Mouse (Mus musculus): ENCODE measurements around the gene Myrip. TPM values are rescaled to one million over a fixed set of nuclear protein-coding genes. Genes with fewer than 3 reads are reported as not detected.

Myrip gene
- total RNA-seq, 1 experiment from 2014 or later = not detected

DNA sequence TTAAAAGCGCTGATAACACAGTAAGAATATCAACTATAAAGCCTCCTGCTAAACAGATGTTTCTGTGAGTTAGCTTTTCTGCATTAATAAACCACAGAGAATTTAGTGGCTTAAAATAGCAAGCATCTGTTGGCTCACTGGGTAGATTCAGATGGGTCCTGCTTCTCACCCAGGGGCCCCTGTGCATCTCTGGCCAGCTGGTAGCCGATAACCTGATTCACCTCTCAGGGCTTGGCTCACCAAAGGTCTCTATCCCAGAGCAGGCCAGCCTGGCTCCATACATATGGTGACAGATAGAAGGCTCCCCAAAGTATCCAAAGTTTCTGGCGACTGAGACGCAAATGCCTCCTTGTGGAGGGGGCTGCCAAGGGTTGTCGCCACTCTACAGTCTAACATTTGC, 115.4 kb downstream of the Myrip start:
- ATAC-seq (replicated peaks in 1 of 2; ENCODE audit: insufficient read depth in 1 of 2, low FRiP score in 2 of 2, low TSS enrichment in 1 of 2, low read depth in 1 of 2, poor library complexity in 2 of 2, severe bottlenecking in 2 of 2) = no peak

DNA sequence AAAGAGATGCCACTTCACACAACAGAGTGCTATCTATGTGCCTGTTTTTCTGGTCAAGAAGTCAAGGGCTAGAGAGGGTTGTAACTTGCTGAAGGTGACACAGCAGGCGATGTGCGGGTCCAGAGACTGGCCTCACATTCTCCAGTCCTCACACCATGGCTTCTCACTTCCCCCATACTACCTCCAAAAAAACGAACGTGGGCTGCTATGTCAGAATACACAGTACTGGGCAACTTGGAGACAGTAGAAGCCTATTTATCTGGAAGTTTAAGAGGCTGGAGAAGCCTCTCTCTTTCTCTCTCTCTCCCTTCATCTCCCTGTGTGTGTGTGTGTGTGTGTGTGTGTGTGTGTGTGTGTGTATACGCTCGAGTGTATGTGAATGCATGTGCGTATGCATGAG, 117.3 kb downstream of the Myrip start:
- ATAC-seq (replicated peaks in 1 of 2; ENCODE audit: insufficient read depth in 1 of 2, low FRiP score in 2 of 2, low TSS enrichment in 1 of 2, low read depth in 1 of 2, poor library complexity in 2 of 2, severe bottlenecking in 2 of 2) = no peak

DNA sequence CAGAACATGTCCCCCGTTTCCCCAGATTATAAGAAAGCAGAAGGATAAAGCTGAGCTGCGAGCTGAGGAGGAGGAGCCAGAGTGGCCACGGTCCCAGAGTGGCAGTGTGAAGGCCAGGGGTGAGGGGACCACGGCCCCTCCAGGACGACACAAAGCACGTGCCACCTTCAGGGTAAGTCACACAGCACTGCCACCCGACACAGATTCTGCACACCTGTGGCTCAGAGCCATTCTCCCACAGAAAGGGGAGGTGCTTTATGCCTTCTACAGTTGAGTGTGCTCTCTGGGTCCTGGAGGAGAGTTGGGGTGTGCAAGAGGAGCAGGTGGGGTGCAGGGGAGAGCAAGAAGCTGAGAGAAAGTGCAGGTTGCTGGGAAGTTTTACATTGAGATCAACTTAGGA, 123.3 kb downstream of the Myrip start:
- no peak for ATAC-seq (replicated peaks in 1 of 2; ENCODE audit: insufficient read depth in 1 of 2, low FRiP score in 2 of 2, low TSS enrichment in 1 of 2, low read depth in 1 of 2, poor library complexity in 2 of 2, severe bottlenecking in 2 of 2)

- no peak; a peak in 2 of 4 replicates for ATAC-seq (replicated peaks in 1 of 2; ENCODE audit: insufficient read depth in 1 of 2, low FRiP score in 2 of 2, low TSS enrichment in 1 of 2, low read depth in 1 of 2, poor library complexity in 2 of 2, severe bottlenecking in 2 of 2)
These were observed 124.5 kb downstream of the Myrip start for GRCm38 (mm10) chr9:120425768-120426167.

- ATAC-seq (replicated peaks in 1 of 2; ENCODE audit: insufficient read depth in 1 of 2, low FRiP score in 2 of 2, low TSS enrichment in 1 of 2, low read depth in 1 of 2, poor library complexity in 2 of 2, severe bottlenecking in 2 of 2) = peak; percentile 37 to 38; a peak in 3 of 4 replicates
These were observed 126.9 kb downstream of the Myrip start for GRCm38 (mm10) chr9:120428181-120428580.

- ATAC-seq (replicated peaks in 1 of 2; ENCODE audit: insufficient read depth in 1 of 2, low FRiP score in 2 of 2, low TSS enrichment in 1 of 2, low read depth in 1 of 2, poor library complexity in 2 of 2, severe bottlenecking in 2 of 2) = peak; percentile 76 to 77
These were observed 132.4 kb downstream of the Myrip start for GRCm38 (mm10) chr9:120433747-120434146.

DNA sequence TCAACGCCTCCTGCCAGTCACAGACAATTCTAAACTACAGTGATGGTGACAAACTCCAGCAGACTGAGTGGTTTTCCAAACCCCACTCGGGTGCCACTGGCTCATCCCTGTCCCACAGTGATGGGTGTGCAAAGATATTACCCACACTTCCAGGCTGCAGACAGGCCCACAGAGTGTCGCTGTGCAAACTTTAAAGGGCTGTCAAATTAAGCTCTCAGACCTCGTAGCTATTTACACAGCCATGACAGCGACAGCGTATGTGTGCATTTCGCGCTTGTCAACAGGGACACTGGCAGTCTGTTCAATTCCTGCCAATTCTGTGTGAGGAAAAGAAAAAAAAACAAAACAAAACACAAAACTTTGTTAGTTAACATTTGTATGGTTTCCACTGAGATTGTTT, 134.5 kb downstream of the Myrip start:
- ATAC-seq (replicated peaks in 1 of 2; ENCODE audit: insufficient read depth in 1 of 2, low FRiP score in 2 of 2, low TSS enrichment in 1 of 2, low read depth in 1 of 2, poor library complexity in 2 of 2, severe bottlenecking in 2 of 2) = no peak

GRCm38 (mm10) chr9:120436854-120437253, 135.5 kb downstream of the Myrip start:
- no peak for ATAC-seq (replicated peaks in 1 of 2; ENCODE audit: insufficient read depth in 1 of 2, low FRiP score in 2 of 2, low TSS enrichment in 1 of 2, low read depth in 1 of 2, poor library complexity in 2 of 2, severe bottlenecking in 2 of 2)

- ATAC-seq (replicated peaks in 1 of 2; ENCODE audit: insufficient read depth in 1 of 2, low FRiP score in 2 of 2, low TSS enrichment in 1 of 2, low read depth in 1 of 2, poor library complexity in 2 of 2, severe bottlenecking in 2 of 2) = no peak
These were observed 136.1 kb downstream of the Myrip start for GRCm38 (mm10) chr9:120437266-120437876.

DNA sequence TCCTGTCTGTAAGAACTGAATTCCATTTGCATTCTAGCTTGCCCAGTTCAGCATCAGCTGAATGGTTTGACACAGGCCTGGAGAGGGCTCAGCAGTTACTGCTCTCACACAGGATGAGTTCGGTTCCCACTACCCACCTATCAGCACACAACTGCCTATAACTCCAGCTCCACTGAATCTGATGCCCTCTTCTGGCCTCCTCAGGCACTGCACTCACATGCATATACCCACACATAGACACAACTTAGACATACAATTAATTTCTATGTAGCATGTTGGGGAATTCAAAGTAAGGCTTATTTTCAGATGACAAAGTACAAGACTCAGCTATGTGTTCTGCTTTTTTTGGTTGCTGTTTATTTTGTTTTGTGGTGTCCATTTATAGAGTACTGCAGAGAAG, 137.0 kb downstream of the Myrip start:
- ATAC-seq (replicated peaks in 1 of 2; ENCODE audit: insufficient read depth in 1 of 2, low FRiP score in 2 of 2, low TSS enrichment in 1 of 2, low read depth in 1 of 2, poor library complexity in 2 of 2, severe bottlenecking in 2 of 2) = no peak

- ATAC-seq (replicated peaks in 1 of 2; ENCODE audit: insufficient read depth in 1 of 2, low FRiP score in 2 of 2, low TSS enrichment in 1 of 2, low read depth in 1 of 2, poor library complexity in 2 of 2, severe bottlenecking in 2 of 2) = no peak
These were observed 137.5 kb downstream of the Myrip start for GRCm38 (mm10) chr9:120438781-120439180.

GRCm38 (mm10) chr9:120444642-120445041, 143.3 kb downstream of the Myrip start:
- ATAC-seq (replicated peaks in 1 of 2; ENCODE audit: insufficient read depth in 1 of 2, low FRiP score in 2 of 2, low TSS enrichment in 1 of 2, low read depth in 1 of 2, poor library complexity in 2 of 2, severe bottlenecking in 2 of 2) = no peak

- ATAC-seq (replicated peaks in 1 of 2; ENCODE audit: insufficient read depth in 1 of 2, low FRiP score in 2 of 2, low TSS enrichment in 1 of 2, low read depth in 1 of 2, poor library complexity in 2 of 2, severe bottlenecking in 2 of 2) = no peak
These were observed 148.5 kb downstream of the Myrip start for GRCm38 (mm10) chr9:120449696-120450329.

GRCm38 (mm10) chr9:120455768-120456655, 154.7 kb downstream of the Myrip start:
- no peak for ATAC-seq (replicated peaks in 1 of 2; ENCODE audit: insufficient read depth in 1 of 2, low FRiP score in 2 of 2, low TSS enrichment in 1 of 2, low read depth in 1 of 2, poor library complexity in 2 of 2, severe bottlenecking in 2 of 2)

GRCm38 (mm10) chr9:120470431-120470830, 169.1 kb downstream of the Myrip start:
- no peak for ATAC-seq (replicated peaks in 1 of 2; ENCODE audit: insufficient read depth in 1 of 2, low FRiP score in 2 of 2, low TSS enrichment in 1 of 2, low read depth in 1 of 2, poor library complexity in 2 of 2, severe bottlenecking in 2 of 2)

GRCm38 (mm10) chr9:120481644-120482043, 180.3 kb downstream of the Myrip start:
- no peak for ATAC-seq (replicated peaks in 1 of 2; ENCODE audit: insufficient read depth in 1 of 2, low FRiP score in 2 of 2, low TSS enrichment in 1 of 2, low read depth in 1 of 2, poor library complexity in 2 of 2, severe bottlenecking in 2 of 2)

DNA sequence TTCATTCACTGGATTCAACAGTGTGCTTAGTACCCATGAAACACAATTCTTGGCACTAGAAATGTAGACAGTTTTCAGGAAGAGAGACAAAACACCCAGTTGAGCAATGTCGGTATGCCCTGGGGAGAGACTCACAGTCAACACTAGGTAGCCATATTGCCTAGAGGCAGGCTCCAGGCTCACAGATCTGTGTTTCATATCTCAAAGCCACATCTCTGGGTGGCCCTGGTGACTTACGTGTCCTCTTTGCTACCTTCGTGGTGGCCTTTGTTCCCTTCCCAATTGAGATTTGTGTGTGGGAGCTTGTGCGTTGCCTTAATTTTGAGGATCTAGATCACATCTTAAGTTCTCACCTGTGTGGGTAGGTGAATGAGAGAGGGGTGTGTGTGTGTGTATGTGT, 181.1 kb downstream of the Myrip start:
- ATAC-seq (replicated peaks in 1 of 2; ENCODE audit: insufficient read depth in 1 of 2, low FRiP score in 2 of 2, low TSS enrichment in 1 of 2, low read depth in 1 of 2, poor library complexity in 2 of 2, severe bottlenecking in 2 of 2) = no peak

GRCm38 (mm10) chr9:120483101-120483500, 181.8 kb downstream of the Myrip start:
- ATAC-seq (replicated peaks in 1 of 2; ENCODE audit: insufficient read depth in 1 of 2, low FRiP score in 2 of 2, low TSS enrichment in 1 of 2, low read depth in 1 of 2, poor library complexity in 2 of 2, severe bottlenecking in 2 of 2) = no peak

Measured in hematopoietic stem cell, adult 5-6 weeks (primary cell).